Mouse (Mus musculus) c-Kit-negative CD71-positive TER-119-positive erythroid progenitor cells, embryonic 14.5 days (primary cell): ENCODE results near the gene Klrg2.

Experiments
- DNase-seq: peaks from one replicate; pipeline ENCODE4 v3.0.0-alpha.2; 2013; ENCODE audit warnings: low read depth, low spot score

Klrg2 gene

DNA sequence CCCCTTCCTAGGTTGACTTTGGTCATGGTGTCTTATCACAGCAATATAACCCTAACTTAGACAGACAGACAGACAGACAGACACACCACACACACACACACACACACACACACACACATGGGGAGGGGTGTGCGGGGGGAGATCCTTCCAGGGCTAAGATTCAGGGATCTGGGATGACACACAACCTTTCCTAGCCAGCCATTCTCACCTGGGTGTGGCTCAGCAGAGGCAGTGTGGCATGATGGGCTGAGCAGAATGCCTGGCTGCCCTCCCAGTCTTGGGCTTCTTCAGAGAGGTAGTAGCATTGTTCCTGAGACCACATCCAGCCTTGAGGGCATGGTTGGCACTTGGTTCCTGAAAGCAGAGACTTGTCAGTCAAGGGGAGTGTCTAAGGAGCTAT, 7.5 kb downstream of the Klrg2 start:
- no peak for DNase-seq

GRCm38 (mm10) chr6:38627486-38627885, 9.6 kb downstream of the Klrg2 start:
- DNase-seq: no peak

- no peak for DNase-seq
Measured at GRCm38 (mm10) chr6:38627081-38627480, 10.0 kb downstream of the Klrg2 start.

DNA sequence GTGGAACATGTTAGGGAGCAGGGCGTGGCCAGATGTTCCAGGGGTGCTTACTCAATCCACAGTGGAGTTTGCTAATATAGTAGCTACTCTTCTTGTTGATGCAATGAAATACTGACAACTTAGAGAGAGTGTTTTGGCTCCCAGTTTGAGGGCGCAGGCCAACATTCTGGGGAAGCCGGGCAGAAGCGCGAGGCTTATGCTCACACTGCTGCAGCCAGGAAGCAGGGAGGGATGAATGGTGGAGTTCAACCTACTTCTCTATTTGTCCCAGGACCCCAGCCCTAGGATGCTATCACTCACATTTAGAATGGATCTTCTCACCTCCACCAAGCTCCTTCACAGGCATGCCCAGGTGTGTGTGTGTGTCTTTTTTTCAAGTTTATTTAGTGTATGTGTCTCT, 11.0 kb downstream of the Klrg2 start:
- DNase-seq: no peak

DNA sequence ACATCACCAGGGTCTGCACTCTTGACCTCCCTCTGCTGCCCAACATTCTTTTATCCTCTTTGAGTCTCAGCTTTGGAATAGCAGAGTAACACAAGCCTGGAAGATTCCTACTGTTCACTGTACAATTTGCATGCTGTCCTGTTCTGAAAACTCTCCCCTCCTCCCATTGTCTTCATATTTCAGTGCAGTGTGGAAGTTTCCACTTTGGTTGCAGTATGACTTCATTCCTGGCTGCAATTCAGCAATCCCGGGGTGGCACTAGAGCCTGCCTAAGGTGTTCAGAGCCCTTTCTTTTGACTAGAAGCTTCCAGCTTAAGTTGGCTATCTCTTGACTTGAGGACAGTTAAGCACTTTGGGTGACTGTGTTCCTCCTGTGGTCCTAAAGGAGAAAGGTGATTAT, 12.6 kb downstream of the Klrg2 start:
- DNase-seq: no peak

GRCm38 (mm10) chr6:38623457-38623856, 13.6 kb downstream of the Klrg2 start:
- no peak for DNase-seq

GRCm38 (mm10) chr6:38622406-38622805, 14.6 kb downstream of the Klrg2 start:
- DNase-seq: no peak

DNA sequence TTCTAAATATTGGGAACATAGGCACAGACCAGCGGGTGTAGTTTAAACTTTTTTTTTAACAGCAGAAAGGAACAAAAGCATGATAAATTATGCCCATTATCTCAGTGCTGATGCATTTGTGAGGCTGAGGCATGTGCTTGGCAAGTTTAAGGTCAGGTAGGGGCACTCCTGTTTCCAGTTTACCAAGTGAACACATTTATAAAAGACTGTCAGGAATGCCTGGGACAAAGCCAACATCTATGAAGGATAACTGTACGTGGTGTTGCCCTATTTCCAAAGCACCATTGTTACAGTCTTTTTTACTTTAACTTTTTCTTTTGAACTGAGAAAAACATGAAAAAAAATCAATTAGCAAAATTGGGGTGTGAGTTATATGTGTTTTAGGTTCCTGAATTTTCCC, 27.1 kb downstream of the Klrg2 start:
- DNase-seq: no peak

GRCm38 (mm10) chr6:38597481-38597880, 39.6 kb downstream of the Klrg2 start:
- no peak for DNase-seq

DNA sequence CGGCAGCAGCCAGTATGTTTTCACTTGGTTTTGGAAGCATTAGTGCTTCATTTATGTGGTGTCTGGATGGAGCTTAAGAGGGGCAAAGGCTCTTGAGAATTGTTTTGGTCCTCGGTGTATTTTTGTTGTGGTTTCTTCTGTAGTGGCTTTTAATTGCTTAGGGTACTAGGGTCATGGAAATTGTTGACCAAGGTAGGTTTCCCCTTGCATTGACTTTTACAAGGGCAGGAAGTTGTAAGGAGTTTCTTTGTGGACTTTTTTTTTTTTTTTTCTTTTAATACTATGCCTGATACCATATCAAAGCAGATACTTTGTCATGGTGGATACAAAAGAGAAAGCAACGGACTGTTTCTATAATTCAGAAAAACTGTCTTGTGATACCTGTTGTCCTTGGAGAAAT, 55.3 kb downstream of the Klrg2 start:
- DNase-seq: no peak

DNA sequence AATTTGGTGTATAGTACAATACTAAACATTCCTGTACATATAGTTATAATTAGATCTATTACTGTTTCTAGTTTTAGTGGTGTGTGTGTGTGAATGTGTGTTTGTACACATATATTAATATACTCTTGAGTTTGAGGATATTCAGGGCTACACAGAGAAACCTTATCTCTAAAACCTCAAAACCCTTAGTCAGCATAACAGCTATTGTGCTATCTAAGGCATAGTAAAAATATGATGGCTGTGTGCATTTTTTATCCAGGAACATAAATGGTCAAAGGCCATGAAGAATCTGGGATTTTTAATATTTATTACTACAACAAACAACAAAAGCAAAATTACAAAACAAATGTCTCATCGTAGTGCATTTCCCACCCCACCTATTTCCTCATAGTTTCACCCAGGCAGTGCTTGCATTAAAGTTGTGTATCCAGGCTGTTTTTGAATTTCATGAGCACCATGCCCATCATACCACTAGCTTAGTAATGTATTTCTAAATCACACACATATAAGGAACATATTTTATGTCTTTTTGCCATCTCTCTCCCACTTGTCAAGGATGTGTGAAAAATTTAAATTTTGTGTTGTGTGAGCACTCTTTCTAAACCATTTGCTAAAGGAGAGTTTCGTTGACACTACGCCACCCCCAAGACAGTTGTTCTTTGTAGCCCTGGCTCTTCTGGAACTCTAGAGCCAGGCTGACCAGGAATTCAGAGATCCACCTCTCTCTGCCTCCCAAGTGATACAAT, 56.8 kb downstream of the Klrg2 start:
- no peak for DNase-seq

DNA sequence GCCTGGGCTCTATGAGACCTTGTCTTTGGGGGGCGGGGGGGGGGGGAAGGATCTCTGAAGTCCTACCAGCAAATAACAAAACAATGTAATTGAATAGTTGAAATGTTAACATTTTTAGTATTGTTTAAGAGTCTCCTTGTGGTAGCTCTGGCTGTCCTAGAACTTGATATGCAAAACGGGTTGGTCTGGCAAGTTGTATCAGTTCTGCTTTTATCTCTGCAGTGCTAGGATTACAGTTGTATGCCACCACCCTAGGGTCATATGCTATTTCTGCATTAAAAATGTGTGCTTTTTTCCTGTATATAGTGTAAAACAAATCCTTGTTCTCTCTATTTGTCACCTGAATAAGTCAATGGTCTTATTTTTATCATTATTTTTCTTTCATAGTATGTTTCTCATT, 60.9 kb downstream of the Klrg2 start:
- no peak for DNase-seq
